Mouse (Mus musculus): ENCODE results near the gene Smyd5. TPM values are rescaled to one million over a fixed set of nuclear protein-coding genes. Genes with fewer than 3 reads are reported as not detected.
"Not testable (repeated sequence)": the region's sequence is repeated elsewhere in the genome, so short reads cannot be mapped to it uniquely, and the experiment has no call there.

Gene Smyd5
- total RNA-seq, 2 experiments from 2014 or later: 6.5 to 8.7 TPM

DNA sequence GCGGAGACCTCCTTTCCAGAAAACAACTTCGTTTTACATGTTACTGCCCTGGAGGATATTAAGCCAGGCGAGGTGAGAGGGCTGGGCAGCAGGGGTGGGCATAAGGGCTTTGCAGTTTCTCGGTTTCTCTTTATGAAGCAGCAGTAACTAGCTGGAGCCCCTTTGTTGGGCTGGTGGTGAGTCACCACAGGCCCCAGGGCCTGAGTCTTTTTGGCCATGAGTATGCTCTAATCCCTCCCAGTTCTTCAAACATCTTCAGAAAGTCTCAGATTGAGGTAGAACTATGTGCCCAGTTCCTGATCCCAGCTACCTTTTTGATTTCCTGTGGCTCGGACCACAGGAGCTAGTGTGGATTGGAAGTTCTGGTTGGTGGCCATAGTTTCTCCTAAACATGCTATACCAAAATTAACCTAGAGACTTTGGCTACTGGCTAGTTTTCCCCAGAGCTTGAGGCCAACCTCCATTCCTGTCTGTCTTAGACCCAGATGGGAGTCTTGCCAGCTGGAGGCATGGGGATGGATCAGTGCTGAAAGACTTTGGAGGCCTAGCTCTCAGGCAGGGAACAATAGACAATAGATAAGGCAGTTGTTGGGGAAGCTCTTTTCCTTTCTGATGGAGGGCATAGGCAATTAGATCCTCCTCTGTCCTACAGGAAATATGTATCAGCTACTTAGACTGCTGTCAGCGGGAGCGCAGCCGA, 12.6 kb downstream of the Smyd5 start:
- intact Hi-C loops (cut with DNase I): no loop called here
- DNase-seq (ENCODE audit: low spot score): no peak

DNA sequence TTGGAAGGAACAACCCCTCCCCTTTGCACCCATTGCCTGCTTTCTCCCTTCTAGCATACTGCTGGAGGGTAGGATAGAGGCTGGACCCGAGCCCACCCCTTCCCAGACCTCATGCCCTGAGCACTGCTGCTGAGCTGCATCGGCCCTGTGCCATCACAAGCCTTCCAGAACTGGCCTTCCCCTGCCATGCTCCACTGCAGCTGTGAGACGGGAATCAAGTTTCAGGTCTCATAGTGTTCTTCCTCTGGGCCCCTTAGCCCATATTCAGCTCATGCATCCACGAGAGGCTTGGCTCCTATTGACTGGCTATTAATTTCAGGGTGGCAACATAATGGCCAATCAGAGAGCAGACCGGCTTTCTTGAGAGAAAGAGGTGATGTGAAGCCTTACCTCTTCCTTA, 13.5 kb downstream of the Smyd5 start:
- intact Hi-C loops (cut with DNase I): no loop called here
- DNase-seq (ENCODE audit: low spot score): no peak

DNA sequence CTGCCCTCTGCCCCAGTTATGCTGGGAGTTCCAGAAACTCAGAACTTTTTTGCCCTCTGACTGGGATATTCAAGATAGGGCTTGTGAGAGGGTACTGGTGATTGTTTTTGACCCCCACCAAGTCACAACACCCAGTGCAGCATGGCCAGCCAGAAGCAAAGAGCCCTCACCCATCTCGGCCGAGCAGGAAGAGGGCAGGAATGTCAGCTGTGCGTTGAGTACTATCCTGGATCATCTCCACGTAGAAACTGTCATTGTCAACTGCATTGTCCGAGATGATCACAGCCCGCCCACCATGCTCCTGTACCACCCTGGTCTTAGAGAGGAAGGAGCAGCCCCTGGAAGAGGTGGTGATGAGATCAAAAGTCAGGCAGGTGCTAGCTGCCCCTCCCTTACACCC, 15.6 kb downstream of the Smyd5 start:
- DNase-seq (ENCODE audit: low spot score): no peak
- intact Hi-C loops (cut with DNase I): no loop called here

DNA sequence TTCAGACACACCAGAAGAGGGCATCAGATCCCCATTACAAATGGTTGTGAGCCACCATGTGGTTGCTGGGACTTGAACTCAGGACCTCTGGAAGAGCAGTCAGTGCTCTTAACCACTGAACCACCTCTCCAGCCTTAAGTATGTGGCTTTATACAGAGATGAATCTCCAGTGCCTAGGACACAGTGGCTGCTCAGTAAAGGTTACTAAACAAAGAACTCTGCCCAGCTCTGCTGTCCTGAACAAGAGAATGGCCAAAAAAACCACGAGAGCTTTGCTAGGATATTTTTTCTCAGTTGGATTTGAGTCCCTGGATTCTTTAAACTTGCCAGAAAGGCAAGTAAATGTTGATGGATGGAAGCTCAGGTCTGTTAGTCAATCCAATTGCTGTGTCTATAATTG, 18.4 kb downstream of the Smyd5 start:
- intact Hi-C loops (cut with DNase I): loop anchor here (10.0 kb wide), 2 partner anchors 135 to 465 kb away; partner anchors contain the start of genes Alms1, Nat8f1 and Tprkb
- DNase-seq (ENCODE audit: low spot score): not testable (repeated sequence)

DNA sequence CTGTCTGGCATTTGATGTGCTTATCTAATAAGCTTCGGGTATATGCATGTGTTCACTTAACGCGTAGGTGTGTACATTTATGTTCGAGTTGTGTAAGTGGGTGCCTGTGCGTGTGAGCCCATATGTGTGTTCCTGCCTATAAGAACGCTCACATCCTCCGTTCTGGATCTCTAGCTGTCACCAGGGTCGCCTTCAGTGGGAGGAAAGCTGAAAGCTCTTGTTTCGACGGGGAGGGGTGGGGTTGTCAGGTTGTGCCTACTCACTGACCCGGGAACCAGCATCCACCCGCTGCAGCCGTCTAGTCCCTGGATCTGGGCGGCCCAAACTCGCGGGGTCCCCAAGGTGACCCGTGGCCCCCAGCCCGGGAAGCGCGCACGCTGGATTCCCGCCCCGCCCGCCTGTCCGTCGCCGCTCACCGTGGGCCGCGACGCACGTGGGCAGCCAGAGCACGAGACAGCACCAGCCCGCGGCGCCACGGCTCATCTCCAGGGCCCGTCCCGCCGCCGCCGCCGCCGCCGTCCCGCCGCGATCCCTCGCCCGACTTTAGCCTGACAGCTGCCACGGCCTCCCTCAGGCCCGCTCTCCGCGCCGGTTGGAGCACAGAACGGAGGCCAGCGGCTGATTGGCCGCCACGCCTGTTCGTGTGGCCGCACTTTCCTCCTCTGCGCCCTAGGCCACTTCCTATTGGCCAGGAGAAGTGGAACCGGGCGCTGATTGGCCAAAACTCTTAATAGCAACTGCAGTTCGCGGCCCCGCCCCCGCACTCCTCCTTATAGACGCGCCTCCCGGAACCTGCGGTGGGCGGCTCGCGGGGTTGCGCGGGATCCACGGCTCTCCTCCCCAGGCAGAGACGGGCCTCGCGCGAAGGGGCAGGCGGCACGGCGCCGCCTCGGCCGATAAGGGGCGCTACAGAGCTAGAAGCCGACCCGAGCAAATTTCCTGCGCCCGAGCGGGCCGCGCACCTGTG, 19.2 kb downstream of the Smyd5 start, which contains the start of gene Cct7:
Gene Cct7, plus strand, starts transcription at position 818 of the 967 bp plus-strand sequence.
- peak; percentile 98 for DNase-seq (ENCODE audit: low spot score)
- intact Hi-C loops (cut with DNase I): loop anchor here (10.0 kb wide), 2 partner anchors 134 to 464 kb away; partner anchors contain the start of genes Alms1, Nat8f1 and Tprkb

DNA sequence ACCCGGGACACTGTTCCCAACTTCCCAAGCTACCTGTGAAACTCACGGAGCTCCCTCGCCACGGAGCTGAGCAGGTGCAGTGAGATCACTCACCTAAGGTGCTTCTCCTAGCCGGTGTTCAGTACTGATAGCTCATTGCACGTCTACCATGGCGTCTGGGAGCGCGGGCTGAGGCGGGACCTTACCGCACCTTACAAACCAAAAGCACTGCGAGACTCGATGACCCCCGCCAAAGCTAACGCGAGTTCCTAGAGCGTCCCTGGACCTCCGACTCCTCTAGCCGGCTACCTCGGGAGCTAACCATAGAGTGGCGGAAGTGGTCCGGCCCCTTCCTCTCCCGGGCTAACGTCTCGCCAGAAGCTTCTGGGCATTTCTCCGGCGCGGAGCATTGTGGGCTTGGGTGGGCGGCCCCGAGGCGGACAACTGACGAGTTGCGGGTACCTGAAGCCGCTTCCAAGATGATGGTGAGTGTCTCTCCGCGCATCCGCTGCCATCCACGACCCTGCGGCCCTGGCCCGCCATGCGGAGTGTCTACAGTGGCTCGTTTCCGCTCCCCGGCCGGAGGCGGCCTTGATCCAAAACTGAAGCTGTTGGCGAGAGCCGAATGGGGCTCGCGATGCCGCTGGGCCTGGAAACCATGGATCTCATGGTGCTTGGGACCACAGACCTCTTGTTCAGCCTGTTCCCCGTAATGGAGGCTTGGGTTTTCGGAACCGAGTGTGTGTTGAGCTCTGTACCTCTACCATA, 20.0 kb downstream of the Smyd5 start, which contains the start of gene Pradc1:
Gene Pradc1, minus strand, starts transcription at position 307 of the 747 bp plus-strand sequence.
- DNase-seq (ENCODE audit: low spot score): peak; percentile 94
- intact Hi-C loops (cut with DNase I): loop anchor here (10.0 kb wide), 2 partner anchors 133 to 463 kb away; partner anchors contain the start of genes Alms1, Nat8f1 and Tprkb

DNA sequence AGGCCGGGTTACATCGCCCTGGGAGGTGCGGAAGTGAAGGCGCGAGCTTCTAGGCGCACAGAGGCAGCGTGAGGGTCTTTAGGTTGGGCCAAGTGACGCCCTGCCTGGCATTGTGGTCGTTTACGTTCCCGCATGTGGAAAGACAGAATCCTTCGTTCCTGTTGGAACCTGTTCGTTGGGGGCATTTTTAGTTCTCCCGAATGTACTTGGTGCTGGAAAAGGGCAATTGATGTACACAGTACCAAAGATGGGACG, 20.5 kb downstream of the Smyd5 start:
- DNase-seq (ENCODE audit: low spot score): no peak
- intact Hi-C loops (cut with DNase I): loop anchor here (10.0 kb wide), 2 partner anchors 132 to 462 kb away; partner anchors contain the start of genes Alms1, Nat8f1 and Tprkb

DNA sequence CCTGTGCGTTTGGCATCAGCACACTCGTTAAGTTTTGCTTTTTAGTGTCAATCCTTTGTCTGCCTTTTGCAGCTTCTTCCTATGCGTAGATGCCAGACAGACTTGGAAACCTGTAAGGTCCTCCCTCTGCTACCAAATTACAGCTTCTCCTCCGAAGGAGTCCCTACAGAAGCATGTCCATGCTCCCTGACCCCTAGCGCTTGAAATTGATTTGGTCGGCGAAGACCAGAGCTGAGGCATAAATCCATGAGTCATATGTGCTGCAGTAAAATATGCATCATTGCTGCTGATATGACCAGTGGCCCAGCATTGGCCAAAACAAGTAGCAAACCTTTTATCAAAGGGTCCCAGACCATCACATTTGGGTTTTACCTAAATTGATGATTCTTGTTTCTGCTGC, 21.0 kb downstream of the Smyd5 start:
- DNase-seq (ENCODE audit: low spot score): no peak
- intact Hi-C loops (cut with DNase I): loop anchor here (10.0 kb wide), 2 partner anchors 132 to 462 kb away; partner anchors contain the start of genes Alms1, Nat8f1 and Tprkb

DNA sequence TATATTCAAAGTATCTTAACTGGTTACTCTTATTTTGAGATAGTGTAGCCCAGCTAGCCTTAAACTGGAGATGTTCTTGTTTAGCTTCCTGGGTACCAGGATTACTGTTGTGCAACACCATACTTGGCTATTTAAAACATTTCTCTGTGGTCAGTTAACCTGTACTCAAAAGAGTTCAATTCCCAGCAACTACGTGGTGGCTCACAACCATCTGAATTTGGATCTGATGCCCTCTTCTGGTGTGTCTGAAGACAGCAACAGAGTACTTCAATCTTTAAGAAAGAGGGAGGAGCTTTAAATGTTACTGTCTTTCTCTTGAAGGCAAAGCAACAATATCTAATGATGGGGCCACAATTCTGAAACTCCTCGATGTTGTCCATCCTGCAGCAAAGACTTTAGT, 27.8 kb downstream of the Smyd5 start:
- DNase-seq (ENCODE audit: low spot score): no peak
- intact Hi-C loops (cut with DNase I): loop anchor here (10.0 kb wide), 2 partner anchors 125 to 455 kb away; partner anchors contain the start of genes Alms1, Nat8f1 and Tprkb

DNA sequence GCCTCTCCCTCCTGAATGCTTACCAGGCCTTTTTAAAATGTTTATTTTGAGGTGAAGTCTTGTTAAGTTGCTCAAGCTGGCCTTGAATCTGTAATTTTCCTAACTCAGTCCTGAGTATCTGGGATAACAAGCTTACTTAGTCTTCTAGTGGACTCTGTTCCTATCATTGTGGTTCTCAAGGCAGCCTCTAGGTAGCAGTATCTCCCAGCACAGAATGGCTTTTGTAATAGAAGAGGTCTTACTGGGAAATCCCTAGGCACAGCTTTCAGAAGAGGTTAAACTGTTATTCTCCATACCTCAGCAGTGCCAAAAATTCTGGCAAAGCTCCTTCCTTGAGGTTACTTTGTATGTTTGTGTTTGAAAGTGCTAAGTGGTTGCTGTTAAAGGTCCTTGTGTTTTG, 33.6 kb downstream of the Smyd5 start:
- DNase-seq (ENCODE audit: low spot score): no peak
- intact Hi-C loops (cut with DNase I): no loop called here

DNA sequence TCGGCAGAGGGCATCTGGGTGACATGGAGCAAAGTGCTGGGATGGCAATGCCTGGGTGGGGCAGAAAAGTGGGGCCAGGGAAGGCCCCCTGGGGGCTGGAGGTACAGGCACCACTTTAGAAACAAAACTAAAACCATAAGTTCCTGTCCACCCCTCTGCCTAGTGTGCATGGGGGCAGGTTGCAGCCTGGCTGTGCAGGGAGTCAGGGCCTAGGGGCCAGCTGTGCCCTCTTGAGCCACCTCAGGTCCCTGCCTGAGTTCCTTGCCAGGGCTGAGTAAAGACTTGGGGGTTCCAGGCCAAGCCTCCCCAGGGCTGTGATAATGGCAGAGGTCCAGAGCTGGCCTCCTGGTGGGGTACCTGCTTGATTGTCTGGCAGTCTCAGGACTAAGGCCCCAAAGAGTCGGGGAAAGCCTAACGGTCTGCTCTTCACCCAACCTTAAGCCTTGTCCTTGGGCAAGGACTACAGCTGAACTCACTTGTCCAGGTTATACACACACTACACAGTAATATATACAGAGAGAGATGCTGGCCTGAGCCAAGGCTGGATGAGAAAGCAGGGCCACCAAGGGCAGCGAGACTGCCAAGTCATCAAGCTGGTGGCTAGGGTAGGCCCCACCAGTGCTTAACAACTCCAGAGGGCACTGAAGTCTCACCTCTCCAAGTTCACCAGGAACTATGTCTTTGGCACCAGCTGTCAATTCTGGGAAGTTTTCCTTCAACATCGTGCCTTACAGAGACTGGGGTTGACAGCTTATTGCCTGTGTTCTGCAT, 38.1 kb downstream of the Smyd5 start:
- no peak for DNase-seq (ENCODE audit: low spot score)

DNA sequence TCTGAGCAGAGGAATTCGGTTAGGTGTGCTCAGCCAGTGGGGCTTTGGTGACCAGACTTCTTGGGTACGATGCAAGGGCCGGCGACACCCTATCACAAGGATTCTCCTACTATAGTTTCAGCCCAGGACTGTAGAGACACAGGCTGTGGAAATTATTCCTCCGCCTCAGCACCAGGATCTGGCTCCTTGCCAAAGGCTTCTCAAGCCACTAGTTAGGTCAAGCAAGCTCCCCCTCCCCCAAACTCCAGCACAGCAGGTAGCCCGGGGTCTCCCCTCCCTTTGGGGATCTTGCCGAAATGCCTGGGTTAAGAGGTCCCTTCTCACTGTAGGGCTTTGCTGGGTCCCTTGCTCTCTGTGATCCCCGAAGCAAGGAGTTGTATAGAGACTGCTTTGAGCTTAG, 40.2 kb downstream of the Smyd5 start:
- intact Hi-C loops (cut with DNase I): no loop called here
- DNase-seq (ENCODE audit: low spot score): no peak

More for the DNA sequence above, 38.1 kb downstream of the Smyd5 start:
- intact Hi-C loops (cut with DNase I): no loop called here

DNA sequence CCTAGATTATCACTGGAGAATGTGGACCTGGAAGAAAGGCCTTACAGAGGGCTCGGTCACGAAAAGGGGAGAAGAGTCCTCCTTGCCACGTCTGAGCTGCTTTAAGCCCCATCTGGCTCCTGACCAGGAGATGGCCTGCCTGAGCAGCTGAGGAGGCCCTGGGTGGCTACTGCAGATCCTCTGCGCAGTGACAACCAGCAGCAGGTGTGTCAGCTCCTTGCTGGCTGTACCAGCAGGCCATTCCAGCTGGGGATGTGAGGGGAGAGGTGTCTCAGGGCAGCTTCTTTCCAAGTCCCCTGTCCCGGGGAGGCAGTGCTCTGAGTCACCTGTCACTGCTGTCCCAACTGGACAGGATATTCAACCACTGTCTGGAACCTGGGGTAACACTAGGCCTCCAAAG, 40.8 kb downstream of the Smyd5 start:
- intact Hi-C loops (cut with DNase I): no loop called here
- DNase-seq (ENCODE audit: low spot score): no peak

DNA sequence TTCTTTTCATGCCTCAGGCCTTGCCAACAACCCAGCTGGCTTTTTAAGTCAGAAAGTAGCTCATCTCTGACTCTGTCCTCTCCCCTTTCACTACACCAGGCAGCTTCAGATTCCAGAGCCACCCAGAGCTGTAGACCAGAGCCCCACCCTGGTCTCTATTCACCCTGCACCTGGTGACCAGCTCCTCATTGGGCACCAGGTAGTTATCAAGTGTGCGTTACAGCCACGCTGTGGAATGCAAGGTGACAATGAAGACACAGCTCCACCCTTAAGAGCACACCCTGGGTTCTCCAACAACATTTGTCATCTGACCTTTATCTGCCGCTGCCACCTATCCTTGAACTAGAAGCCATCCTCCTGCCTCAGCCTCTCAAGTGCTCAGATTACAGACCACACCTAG, 43.8 kb downstream of the Smyd5 start:
- DNase-seq (ENCODE audit: low spot score): no peak
- intact Hi-C loops (cut with DNase I): no loop called here

DNA sequence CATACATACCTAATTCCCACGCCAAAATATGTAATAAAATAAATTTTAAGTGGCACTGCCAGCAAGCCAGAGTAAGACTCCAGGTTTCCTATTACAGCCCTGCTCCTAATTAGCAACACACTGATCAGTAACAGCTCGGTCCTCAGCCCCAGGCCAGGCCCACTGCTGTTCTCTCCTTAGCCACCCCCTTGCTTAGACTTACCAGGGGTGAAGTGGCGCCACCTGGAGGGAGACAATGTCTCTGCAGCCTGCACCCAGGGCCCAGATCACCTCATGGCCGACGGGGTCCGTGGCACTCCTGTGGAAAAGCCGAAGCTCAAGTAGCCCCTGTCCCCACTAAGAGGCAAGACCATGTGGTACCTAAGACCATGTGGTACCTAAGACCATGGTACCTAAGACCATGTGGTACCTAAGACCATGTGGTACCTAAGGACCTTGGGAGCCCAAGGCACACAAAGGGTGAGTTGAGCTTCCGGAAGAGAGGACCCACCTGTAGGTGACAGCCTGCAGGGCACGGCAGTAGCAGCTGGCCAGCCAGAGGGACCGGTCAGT, 45.7 kb downstream of the Smyd5 start:
- intact Hi-C loops (cut with DNase I): no loop called here
- no peak for DNase-seq (ENCODE audit: low spot score)

DNA sequence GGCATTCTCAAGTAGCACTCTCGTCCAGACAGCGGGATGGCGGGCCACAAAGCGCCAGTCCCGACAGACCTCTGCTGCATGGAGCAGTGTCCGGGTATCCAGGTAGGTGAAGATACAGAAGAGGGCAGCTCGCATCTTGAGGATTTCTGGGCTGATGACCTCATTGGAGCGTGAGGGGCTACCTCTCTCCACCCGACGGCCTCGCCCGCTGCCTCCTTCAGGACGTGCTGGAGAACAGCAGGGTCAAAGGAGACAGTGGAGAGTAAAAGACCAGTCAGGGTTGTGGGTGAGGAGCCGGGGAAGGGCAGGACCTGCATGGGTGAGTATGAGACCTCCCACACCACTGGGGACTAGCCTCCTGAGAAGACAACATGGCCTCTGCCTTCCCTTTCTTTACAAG, 46.6 kb downstream of the Smyd5 start:
- intact Hi-C loops (cut with DNase I): no loop called here
- DNase-seq (ENCODE audit: low spot score): no peak

DNA sequence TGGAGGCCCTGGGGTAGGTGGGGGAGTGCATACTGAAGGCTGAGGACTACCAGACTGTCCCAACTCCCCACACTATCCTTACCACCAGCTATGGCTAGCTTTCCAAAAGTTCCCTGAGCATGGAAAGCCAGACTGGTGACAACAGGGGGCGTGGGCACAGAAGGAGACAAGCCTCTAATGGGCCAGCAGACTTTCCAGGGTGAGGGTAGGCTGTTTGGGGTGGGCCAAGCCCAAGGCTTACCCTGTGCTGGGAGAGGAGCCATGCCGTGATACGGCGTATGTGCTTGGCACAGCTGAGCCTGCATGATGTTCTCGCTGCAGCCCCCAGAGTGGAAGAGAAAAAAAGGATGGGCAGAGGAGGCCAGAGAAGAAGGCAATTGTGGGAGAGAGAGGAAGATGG, 48.2 kb downstream of the Smyd5 start:
- DNase-seq (ENCODE audit: low spot score): no peak
- intact Hi-C loops (cut with DNase I): no loop called here

DNA sequence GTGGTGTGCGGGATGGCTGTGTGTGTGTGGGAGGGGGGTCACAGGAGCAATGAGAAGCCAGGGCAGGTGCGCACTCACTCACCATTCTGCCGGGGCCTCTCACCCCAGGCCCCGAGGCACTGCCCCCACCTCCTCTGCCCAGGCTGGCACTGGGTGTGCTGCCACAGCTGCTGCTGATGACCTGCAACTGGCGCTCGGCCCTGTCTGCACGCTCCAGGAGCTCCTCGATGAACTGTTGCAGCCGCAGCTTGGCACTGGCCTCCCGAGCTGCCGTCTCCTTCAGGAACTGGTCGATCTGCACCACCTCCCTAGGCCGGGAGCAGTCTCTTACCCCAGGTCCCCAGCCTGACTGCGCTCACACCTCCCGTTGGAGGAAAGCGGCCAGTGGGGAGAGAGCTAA, 48.9 kb downstream of the Smyd5 start:
- intact Hi-C loops (cut with DNase I): no loop called here
- no peak for DNase-seq (ENCODE audit: low spot score)

All from heart, postnatal 25 days (tissue).